Mouse (Mus musculus): Measurements from ENCODE around the gene Eno1.

DNA sequence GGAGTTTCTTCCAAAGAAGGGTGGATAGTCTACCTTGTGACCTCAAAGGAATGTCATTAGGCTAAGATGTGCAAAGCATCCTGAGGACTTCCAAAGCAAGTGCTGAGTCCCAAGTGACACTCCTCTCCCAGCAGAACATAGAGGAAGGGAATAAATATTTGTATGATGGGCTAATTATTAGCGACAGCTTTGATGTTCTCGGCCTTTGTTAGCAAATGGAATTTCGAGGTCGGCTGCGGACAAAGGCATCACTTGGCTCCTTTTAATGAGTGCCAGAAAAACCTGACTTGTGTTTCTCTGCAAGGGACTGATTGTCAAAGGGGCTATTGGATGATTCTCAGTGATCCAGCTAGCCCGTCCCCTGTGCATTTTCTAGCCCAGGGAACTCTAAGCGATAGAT, 23.6 kb downstream of the Eno1 start:
- no peak for TF ChIP-seq CTCF (IDR thresholded peaks at IDR 0.05; ENCODE audit: low read depth, low read length)
- TF ChIP-seq GATA2 (IDR thresholded peaks at IDR 0.05; ENCODE audit: borderline replicate concordance, low read depth, low read length), result no peak
- no peak for TF ChIP-seq GATA1 (IDR thresholded peaks at IDR 0.05; ENCODE audit: borderline replicate concordance, low read length)

All from G1E (cell line).